Mouse (Mus musculus) monocyte, adult 2 months (primary cell): ENCODE results near the gene Acyp1.
A peak's percentile ranks its signal among the peaks of the same experiment; 100 is the strongest.

ENCODE experiments used
- DNase-seq, 2 experiments: peaks; one replicate each; pipeline ENCODE4 v3.0.0; 2022; ENCODE audit warnings: low spot score in 2 of 2, low read depth in 1 of 2

Gene Acyp1

GRCm38 (mm10) chr12:85287809-85288485 is at the start of gene Acyp1:
TSS of gene Acyp1 (minus strand) at chr12:85288438.
- DNase-seq: no peak

- no peak for DNase-seq
Observed at GRCm38 (mm10) chr12:85337567-85338311, 49.5 kb upstream of the Acyp1 start.

GRCm38 (mm10) chr12:85330153-85330552 is 41.9 kb upstream of the Acyp1 start:
- DNase-seq: no peak

- DNase-seq: no peak
Observed at GRCm38 (mm10) chr12:85308651-85309050, 20.4 kb upstream of the Acyp1 start.

- DNase-seq: peak; percentile 55 to 76
Observed at GRCm38 (mm10) chr12:85305247-85305892, 17.1 kb upstream of the Acyp1 start.

- DNase-seq: peak in 1 of 2 experiments; percentile 40
Observed at GRCm38 (mm10) chr12:85304725-85305124, 16.5 kb upstream of the Acyp1 start.

DNA sequence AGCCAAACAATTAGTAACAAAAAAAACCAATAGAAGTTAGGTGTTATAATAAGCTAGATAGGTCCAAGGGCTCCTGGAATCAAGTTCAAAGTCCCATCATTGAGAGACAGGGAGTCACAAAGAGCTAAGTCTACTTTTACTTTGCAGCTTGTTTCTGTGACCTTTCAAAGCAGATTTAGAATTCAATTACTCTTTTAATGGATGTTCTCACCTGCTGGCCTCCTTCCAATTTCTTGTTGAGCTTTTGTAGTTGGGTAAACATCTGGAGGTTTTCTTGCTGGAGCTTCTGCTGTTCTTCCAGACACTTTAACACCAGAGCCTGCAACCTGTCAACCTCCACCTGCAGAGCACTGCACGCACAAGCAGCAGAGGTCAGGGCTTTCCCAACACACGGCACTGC is 15.0 kb upstream of the Acyp1 start:
- DNase-seq: no peak

GRCm38 (mm10) chr12:85298835-85299180 is 10.6 kb upstream of the Acyp1 start:
- no peak for DNase-seq

DNA sequence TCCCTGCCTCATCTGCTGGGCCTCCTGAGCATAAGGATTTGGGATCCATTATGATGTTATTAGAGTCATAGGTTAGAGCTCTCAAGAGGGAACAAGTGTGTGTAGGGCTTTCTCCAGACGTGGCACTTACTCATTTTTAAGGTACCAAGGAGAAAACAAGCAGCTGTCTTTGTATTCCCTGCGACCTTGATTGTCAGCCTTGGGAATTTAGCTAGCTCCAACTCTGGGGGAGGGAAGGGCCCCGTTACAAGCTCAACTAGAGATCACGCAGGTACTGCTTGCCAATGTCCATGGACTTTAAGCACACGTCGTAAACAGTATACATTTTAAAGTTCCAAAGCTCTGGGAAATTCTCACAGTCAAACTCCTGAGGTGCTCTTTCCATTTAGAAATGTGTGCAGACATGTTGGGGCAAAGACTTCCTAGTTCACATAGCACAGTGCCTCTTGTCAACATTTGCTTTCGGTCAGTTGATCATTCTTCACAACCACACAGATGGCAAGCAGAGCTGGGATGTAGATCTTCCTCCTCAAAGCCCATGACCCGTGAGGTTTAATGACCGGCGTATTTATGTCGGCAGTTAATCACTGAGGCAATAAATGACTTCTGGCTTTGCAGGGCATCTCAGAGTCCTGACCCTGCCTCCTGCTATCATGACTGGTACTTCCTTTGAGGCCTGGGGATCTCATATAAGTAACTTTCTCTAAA is 10.0 kb upstream of the Acyp1 start:
- no peak for DNase-seq

- DNase-seq: no peak
Observed at GRCm38 (mm10) chr12:85297345-85297997, 9.2 kb upstream of the Acyp1 start.

DNA sequence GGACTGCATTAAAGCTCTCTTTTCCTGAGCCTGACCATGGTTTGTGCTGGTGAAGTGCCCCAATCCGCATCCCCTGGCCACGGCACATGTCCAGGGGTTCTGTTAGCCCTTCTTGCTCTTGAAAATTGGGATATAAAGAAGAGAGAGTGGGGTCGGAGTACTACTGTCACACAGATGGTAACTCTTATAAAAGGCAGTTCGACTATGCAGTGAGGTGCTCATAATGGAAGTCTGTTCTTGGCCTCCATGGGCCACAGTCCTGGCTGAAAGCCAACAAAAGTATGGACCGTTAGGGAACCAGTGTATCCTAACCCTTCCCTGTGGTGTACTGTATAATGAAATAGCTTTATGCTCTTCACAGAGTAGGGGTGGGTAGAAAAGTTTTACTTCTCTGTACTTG is 8.7 kb upstream of the Acyp1 start:
- DNase-seq: no peak

DNA sequence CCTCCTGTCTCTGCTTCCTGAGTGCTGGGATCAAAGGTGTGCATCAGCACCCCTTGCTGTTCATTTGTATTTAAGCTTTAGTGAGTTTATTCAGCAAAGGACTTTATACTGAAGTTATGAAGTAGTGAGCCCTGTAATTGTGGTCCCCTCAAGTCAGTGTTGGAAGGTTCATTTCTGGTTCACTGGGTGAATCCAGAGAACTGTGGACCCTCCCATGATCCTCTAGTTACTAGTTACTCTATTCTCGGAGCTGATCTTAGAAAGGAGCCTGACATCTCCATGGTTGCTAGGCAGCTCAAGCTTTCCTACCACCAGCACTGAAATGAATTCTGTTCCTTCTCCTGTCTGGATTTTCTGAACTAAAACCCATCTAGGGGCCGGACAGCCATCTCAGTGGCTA is 7.3 kb upstream of the Acyp1 start:
- DNase-seq: no peak

GRCm38 (mm10) chr12:85292906-85293305 is 4.7 kb upstream of the Acyp1 start:
- DNase-seq: no peak

DNA sequence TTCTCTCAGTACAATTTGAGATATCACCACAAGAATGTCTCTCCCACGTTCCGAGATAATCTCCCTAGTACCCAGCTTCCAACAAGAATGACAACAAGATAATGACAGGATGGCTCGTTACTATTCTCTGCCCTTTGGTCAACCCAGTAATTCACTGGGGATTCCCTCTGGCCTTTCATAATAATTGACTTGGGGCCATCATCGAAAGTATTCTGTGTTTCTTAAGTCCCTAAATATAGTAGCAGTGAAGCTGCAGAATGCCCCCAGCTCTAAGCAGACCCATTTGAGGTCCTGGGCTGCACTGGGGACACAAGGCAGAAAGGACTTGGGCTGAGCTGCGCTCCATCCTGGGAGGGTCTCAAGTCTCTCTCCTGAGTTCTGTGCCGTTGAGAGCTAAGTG is 4.0 kb upstream of the Acyp1 start:
- DNase-seq: no peak

- no peak for DNase-seq
Observed at GRCm38 (mm10) chr12:85291541-85291940, 3.3 kb upstream of the Acyp1 start.

DNA sequence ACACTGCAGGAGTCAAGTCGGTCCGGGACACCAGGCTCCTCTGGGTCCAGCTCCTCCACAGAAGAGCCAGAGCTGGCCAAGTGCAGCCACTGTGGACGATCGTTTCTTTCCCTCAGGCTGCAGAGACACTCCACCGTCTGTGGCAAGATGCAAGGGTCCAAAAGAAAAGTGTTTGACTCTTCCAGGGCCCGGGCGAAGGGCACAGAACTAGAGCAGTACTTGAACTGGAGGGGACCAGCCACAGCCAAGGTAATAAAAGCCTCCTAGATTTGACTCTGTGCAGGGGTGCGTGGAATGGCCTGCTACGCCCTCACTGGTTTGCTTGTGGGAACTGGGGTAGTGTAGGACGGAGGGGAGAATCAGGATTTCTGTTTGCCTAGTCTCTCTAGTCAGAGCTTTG is 2.4 kb upstream of the Acyp1 start:
- no peak for DNase-seq

DNA sequence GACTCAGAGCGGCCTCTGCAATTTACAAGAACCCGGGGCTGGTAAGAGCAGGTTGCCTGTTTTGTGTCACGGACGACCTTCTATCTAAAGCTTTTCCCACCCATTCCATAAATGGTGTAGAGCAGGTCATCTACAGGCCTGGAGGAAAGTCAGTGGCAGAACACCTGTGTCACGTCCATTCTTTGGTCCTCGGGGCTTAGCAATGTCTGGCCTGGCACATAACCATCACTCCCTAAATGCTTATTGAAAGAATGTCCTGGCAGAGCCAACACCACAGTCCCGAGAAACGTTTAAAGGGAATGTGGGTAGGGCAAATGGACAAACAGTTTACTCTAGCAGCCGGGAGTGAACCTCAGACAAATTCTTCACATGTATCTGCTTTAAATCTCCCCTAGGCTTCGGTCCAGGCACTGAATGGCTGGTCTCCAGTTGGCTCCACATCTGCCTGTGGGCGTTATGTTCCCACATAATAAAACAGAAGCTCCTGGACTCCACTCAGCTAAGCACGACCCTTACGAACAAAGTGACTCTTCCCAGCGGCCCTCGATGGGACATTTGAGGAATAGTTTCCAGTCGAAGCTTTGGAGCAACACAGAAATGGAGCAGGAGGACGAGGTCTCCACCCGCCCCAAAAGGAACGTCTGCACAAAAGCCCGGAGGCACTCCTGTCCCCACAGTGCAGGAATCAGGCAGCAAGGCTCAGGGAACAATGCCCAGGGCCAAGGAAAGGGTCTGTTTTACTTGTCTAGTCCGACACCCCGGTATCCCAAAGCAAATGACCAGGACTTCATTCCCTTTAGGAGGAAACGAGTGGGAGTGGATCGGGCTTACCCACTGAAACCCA is 1.1 kb upstream of the Acyp1 start:
- no peak for DNase-seq

- peak in 1 of 2 experiments; percentile 63 for DNase-seq
Observed at GRCm38 (mm10) chr12:85288486-85289156, 383 bp upstream of the Acyp1 start, which contains the start of gene Zc2hc1c. TSS of gene Zc2hc1c (plus strand) at chr12:85288591.

- no peak for DNase-seq
Observed at GRCm38 (mm10) chr12:85286941-85287340, 1.3 kb downstream of the Acyp1 start.

DNA sequence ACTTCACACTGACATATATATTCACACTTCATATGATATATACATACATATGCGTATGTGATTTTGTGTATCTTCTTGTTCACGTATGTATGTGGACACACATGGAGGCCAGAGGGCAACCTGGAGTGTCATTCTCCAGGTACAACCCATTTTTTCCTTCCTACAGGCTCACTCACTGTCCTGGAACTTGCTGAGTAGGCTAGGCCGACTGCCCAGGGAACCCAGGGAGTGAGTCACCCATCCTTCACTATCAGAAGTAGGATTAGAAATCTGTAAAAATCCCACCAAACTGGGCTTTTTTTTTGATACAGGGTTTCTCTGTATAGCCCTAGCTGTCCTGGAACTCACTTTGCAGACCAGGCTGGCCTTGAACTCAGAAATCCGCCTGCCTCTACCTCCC is 3.2 kb downstream of the Acyp1 start:
- no peak for DNase-seq
